Mouse (Mus musculus): Measurements from ENCODE around the gene Gm4792.

DNA sequence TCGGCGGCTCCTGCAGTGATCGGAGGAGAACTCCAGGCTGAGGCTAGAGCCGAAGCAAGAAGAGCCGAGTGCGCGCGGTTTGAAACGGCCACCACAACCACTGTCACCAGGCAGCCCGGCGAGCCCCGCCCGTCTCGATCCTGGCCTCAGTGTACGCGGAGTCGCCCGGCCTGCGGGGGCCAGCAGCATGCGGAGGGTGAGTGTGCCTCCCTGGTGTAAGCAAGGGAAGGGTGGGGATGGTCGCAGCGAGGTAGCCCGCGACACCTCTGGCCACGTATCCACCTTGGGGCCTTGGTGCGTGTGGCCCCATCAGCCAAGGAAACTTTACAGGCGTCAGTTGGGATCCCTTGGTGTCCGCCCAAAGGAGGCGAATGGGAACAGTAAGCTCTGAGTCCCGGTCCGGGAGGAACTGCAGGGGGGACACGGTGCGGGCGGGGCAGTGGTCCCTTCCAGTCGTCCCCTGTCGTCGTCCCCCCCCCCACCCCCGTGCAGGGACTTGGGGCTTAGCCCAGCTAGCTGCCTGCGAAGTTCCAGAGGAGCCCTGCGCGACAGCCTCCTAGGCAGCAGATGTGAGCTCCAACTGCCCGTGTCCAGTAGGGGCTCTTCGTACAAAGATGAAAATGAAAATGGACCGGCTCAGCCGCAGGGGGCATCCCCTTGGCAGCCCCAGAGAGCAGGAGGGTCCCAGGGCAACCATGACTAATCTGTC is 13.7 kb upstream of the Gm4792 start:
- no peak for TF ChIP-seq CTCF (IDR thresholded peaks at IDR 0.05; ENCODE audit: control insufficient read depth, insufficient read depth, low read length)
- TF ChIP-seq POLR2A (IDR thresholded peaks at IDR 0.05; ENCODE audit: borderline replicate concordance, control insufficient read depth, low read depth, low read length): no peak
